Mouse (Mus musculus) midbrain, embryonic 12.5 days (tissue): ENCODE measurements around the gene Ap1b1. TPM values are rescaled to one million over a fixed set of nuclear protein-coding genes. Genes with fewer than 3 reads are reported as not detected.

Experiments used
- ATAC-seq: fragments of 200-750 bp; cut with Nextera tagmentation; 2 replicates; pipeline ENCODE4 v1.8.0; 2017; ENCODE audit warnings: low read depth, moderate TSS enrichment, moderate library complexity; ENCODE audit not compliant: low FRiP score
- H3K27ac ChIP-seq: fragments of 300-500 bp; sonication (generic); replicated peaks from 2 replicates; pipeline ENCODE4 v1.5.1; 2016; ENCODE audit warnings: mild to moderate bottlenecking
- H3K27me3 ChIP-seq: fragments of 300-500 bp; sonication (generic); 2 replicates; pipeline ENCODE4 v1.6.1; 2016; ENCODE audit warnings: mild to moderate bottlenecking
- H3K36me3 ChIP-seq: fragments of 300-500 bp; sonication (generic); 2 replicates; pipeline ENCODE4 v1.6.1; 2016
- H3K4me1 ChIP-seq: fragments of 300-500 bp; sonication (generic); 2 replicates; pipeline ENCODE4 v1.6.1; 2016
- H3K4me2 ChIP-seq: fragments of 300-500 bp; sonication (generic); replicated peaks from 2 replicates; pipeline ENCODE4 v1.6.1; 2016; ENCODE audit warnings: mild to moderate bottlenecking, moderate library complexity
- H3K4me3 ChIP-seq: fragments of 300-500 bp; sonication (generic); 2 replicates; pipeline ENCODE4 v1.5.1; 2016; ENCODE audit warnings: mild to moderate bottlenecking
- H3K9ac ChIP-seq: fragments of 300-500 bp; sonication (generic); replicated peaks from 2 replicates; pipeline ENCODE4 v1.6.1; 2016; ENCODE audit warnings: mild to moderate bottlenecking, moderate library complexity
- H3K9me3 ChIP-seq: fragments of 300-500 bp; sonication (generic); 2 replicates; pipeline ENCODE4 v1.6.1; 2016; ENCODE audit warnings: mild to moderate bottlenecking
- WGBS: fragments of 180-500 bp; shearing (Covaris S2); methylation state at CpG from one replicate; pipeline ENCODE4 v1.1.7; 2016; 5-methylcytosine and 5-hydroxymethylcytosine counted together
- polyA plus RNA-seq: library from polyadenylated mRNA; unstranded; fragments of >200 nt; fragmentation: Nextera tagmentation; extraction: Ambion mirVana; gene quantifications from 2 replicates; pipeline ENCODE4 v1.2.1, GENCODE M21; 2016

The Ap1b1 gene
- polyA plus RNA-seq, result 75.9 and 78.2 TPM in 2 replicates

GRCm38 (mm10) chr11:4986695-4987486 is at the start of gene Ap1b1:
Gene Ap1b1 (plus strand): TSS chr11:4986824.
- no peaks in the 10 kb centered on the region for H3K9me3 ChIP-seq
- H3K9ac ChIP-seq, result peak within 1 kb of the TSS; percentile 81
- 0 out of 2 replicates have a peak, but pooled peaks cover 2% of the 10 kb centered on the region for H3K27me3 ChIP-seq
- H3K4me1 ChIP-seq, result peaks cover 19% of the 10 kb centered on the region
- peak within 1 kb of the TSS; percentile 73 for H3K4me2 ChIP-seq
- H3K4me3 ChIP-seq, result peak within 1 kb of the TSS; percentile 81
- ATAC-seq, result peak; percentile 93
- peaks cover 10% of the 10 kb centered on the region for H3K36me3 ChIP-seq
- H3K27ac ChIP-seq, result peak within 1 kb of the TSS; percentile 52
- 2% methylated on average over 58 of the region's 62 CpGs for WGBS

GRCm38 (mm10) chr11:4946530-4946929 is 40.1 kb upstream of the Ap1b1 start:
- H3K27me3 ChIP-seq, result peaks cover 70% of the 10 kb centered on the region
- no peak overlapping the region for H3K9ac ChIP-seq
- peaks cover 18% of the 10 kb centered on the region for H3K4me1 ChIP-seq
- H3K4me2 ChIP-seq, result peak overlapping the region; percentile 87
- H3K36me3 ChIP-seq, result no peaks in the 10 kb centered on the region
- ATAC-seq, result peak; percentile 38; the same call in 1 of the 2 replicates
- no peaks in the 10 kb centered on the region for H3K9me3 ChIP-seq
- no peak overlapping the region for H3K27ac ChIP-seq
- 42% methylated on average over 13 of the region's 13 CpGs for WGBS
- peak overlapping the region; percentile 58 for H3K4me3 ChIP-seq

- Histone ChIP-seq H3K4me1 (peaks cover 18% of the 10 kb centered on the region), H3K4me2 (peak overlapping the region; percentile 87), H3K27ac (peak overlapping the region; percentile 80), H3K9ac (peak overlapping the region; percentile 59), H3K36me3 (no peaks in the 10 kb centered on the region), H3K27me3 (peaks cover 76% of the 10 kb centered on the region), H3K4me3 (peak overlapping the region; percentile 58), H3K9me3 (no peaks in the 10 kb centered on the region)
- under 1% methylated on average over 109 of the region's 120 CpGs for WGBS
- peak; percentile 87 for ATAC-seq
Observed at GRCm38 (mm10) chr11:4946947-4947812, 39.4 kb upstream of the Ap1b1 start.

GRCm38 (mm10) chr11:4947813-4948174 is 38.8 kb upstream of the Ap1b1 start, which contains the start of gene Nefh:
Gene Nefh (minus strand): TSS chr11:4948064.
- peak within 1 kb of the TSS; percentile 80 for H3K27ac ChIP-seq
- H3K4me3 ChIP-seq, result peak within 1 kb of the TSS; percentile 58
- H3K4me1 ChIP-seq, result peaks cover 18% of the 10 kb centered on the region
- H3K27me3 ChIP-seq, result peaks cover 82% of the 10 kb centered on the region
- H3K4me2 ChIP-seq, result peak within 1 kb of the TSS; percentile 87
- no peaks in the 10 kb centered on the region for H3K36me3 ChIP-seq
- no peaks in the 10 kb centered on the region for H3K9me3 ChIP-seq
- peak within 1 kb of the TSS; percentile 59 for H3K9ac ChIP-seq
- peak; percentile 51; the same call in 1 of the 2 replicates for ATAC-seq
- WGBS, result 1% methylated on average over 36 of the region's 41 CpGs

GRCm38 (mm10) chr11:4948792-4949191 is 37.8 kb upstream of the Ap1b1 start:
- Histone ChIP-seq H3K36me3 (no peaks in the 10 kb centered on the region), H3K9ac (no peak overlapping the region), H3K27ac (no peak overlapping the region), H3K27me3 (peaks cover 92% of the 10 kb centered on the region), H3K4me3 (peak overlapping the region; percentile 58), H3K4me1 (peaks cover 22% of the 10 kb centered on the region), H3K9me3 (no peaks in the 10 kb centered on the region), H3K4me2 (peak overlapping the region; percentile 87)
- ATAC-seq, result no peak
- 36% methylated on average over 8 of the region's 8 CpGs for WGBS

GRCm38 (mm10) chr11:4949256-4950044 is 37.2 kb upstream of the Ap1b1 start:
- 4% methylated on average over 23 of the region's 23 CpGs for WGBS
- H3K4me1 ChIP-seq, result peaks cover 26% of the 10 kb centered on the region
- H3K4me2 ChIP-seq, result peak overlapping the region; percentile 87; the same call in 1 of the 2 replicates
- no peaks in the 10 kb centered on the region for H3K36me3 ChIP-seq
- no peak overlapping the region for H3K27ac ChIP-seq
- H3K4me3 ChIP-seq, result peak overlapping the region; percentile 21
- peaks cover 96% of the 10 kb centered on the region for H3K27me3 ChIP-seq
- H3K9me3 ChIP-seq, result no peaks in the 10 kb centered on the region
- no peak for ATAC-seq
- no peak overlapping the region for H3K9ac ChIP-seq

GRCm38 (mm10) chr11:4953401-4953800 is 33.2 kb upstream of the Ap1b1 start:
- H3K4me3 ChIP-seq, result no peak overlapping the region
- H3K27ac ChIP-seq, result no peak overlapping the region
- peaks cover 12% of the 10 kb centered on the region; the same call in 1 of the 2 replicates for H3K4me1 ChIP-seq
- H3K9me3 ChIP-seq, result no peaks in the 10 kb centered on the region
- H3K4me2 ChIP-seq, result peak overlapping the region; percentile 31
- H3K27me3 ChIP-seq, result peaks cover 72% of the 10 kb centered on the region
- no peaks in the 10 kb centered on the region for H3K36me3 ChIP-seq
- peak overlapping the region; percentile 41; the same call in 1 of the 2 replicates for H3K9ac ChIP-seq
- 2% methylated on average over 6 of the region's 6 CpGs for WGBS
- no peak for ATAC-seq

- Histone ChIP-seq H3K27me3 (peaks cover 67% of the 10 kb centered on the region), H3K9ac (peak overlapping the region; percentile 41), H3K4me2 (peak overlapping the region; percentile 31), H3K4me1 (peaks cover 12% of the 10 kb centered on the region; the same call in 1 of the 2 replicates), H3K9me3 (no peaks in the 10 kb centered on the region), H3K27ac (no peak overlapping the region), H3K4me3 (0 out of 2 replicates have a peak overlapping the region, but pooled peaks have one; percentile 4), H3K36me3 (no peaks in the 10 kb centered on the region)
- 1% methylated on average over 8 of the region's 8 CpGs for WGBS
- ATAC-seq, result no peak
Observed at GRCm38 (mm10) chr11:4953918-4954317, 32.7 kb upstream of the Ap1b1 start.

- H3K27me3 ChIP-seq, result peaks cover 2% of the 10 kb centered on the region; the same call in 1 of the 2 replicates
- 60% methylated on average over 6 of the region's 6 CpGs for WGBS
- no peak for ATAC-seq
- H3K27ac ChIP-seq, result no peak overlapping the region
- no peaks in the 10 kb centered on the region for H3K4me1 ChIP-seq
- no peak overlapping the region for H3K4me2 ChIP-seq
- no peak overlapping the region for H3K9ac ChIP-seq
- H3K4me3 ChIP-seq, result no peak overlapping the region
- no peaks in the 10 kb centered on the region for H3K9me3 ChIP-seq
- no peaks in the 10 kb centered on the region for H3K36me3 ChIP-seq
Observed at GRCm38 (mm10) chr11:4963099-4963808, 23.4 kb upstream of the Ap1b1 start.

- no peaks in the 10 kb centered on the region for H3K4me1 ChIP-seq
- H3K36me3 ChIP-seq, result no peaks in the 10 kb centered on the region
- no peak overlapping the region for H3K4me2 ChIP-seq
- H3K27me3 ChIP-seq, result no peaks in the 10 kb centered on the region
- H3K9ac ChIP-seq, result no peak overlapping the region
- ATAC-seq, result no peak
- no peak overlapping the region for H3K27ac ChIP-seq
- H3K9me3 ChIP-seq, result no peaks in the 10 kb centered on the region
- 52% methylated on average over 2 of the region's 2 CpGs for WGBS
- H3K4me3 ChIP-seq, result no peak overlapping the region
Observed at GRCm38 (mm10) chr11:4966325-4966724, 20.3 kb upstream of the Ap1b1 start.

GRCm38 (mm10) chr11:4966888-4967287 is 19.7 kb upstream of the Ap1b1 start:
- H3K4me2 ChIP-seq, result no peak overlapping the region
- WGBS, result 78% methylated on average over 5 of the region's 5 CpGs
- H3K9ac ChIP-seq, result no peak overlapping the region
- no peak overlapping the region for H3K4me3 ChIP-seq
- no peaks in the 10 kb centered on the region for H3K27me3 ChIP-seq
- H3K36me3 ChIP-seq, result no peaks in the 10 kb centered on the region
- H3K4me1 ChIP-seq, result no peaks in the 10 kb centered on the region
- H3K9me3 ChIP-seq, result no peaks in the 10 kb centered on the region
- H3K27ac ChIP-seq, result no peak overlapping the region
- no peak for ATAC-seq
